Mouse (Mus musculus): ENCODE measurements at regions not wholly inside any gene's neighbourhood (a gene's known extent, or its start where the extent isn't known, plus 50 kb on each side); places are given as distances from the start of the nearest gene placed in this dataset.

DNA sequence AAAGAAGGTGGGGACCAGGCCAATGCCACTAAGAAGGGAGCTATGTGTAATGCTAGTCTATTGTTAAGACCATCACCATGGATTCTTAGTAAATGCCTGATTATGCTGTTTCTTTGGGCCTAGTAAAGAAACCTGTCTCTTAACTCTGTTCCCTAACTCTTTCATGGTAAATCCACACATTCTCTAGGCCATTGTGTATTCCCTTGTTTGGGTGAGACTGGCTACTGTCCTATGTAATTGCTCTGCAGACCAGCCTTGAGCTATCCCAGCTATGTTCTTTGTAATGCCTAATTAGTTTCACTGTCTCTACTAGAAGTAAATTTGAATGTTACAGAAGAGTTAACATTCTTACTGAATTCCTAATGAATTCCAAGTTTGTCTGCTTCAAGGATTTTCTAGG lies 186.9 kb upstream of the Gm10750 start:
- no peak for DNase-seq (ENCODE audit: low read depth)

DNA sequence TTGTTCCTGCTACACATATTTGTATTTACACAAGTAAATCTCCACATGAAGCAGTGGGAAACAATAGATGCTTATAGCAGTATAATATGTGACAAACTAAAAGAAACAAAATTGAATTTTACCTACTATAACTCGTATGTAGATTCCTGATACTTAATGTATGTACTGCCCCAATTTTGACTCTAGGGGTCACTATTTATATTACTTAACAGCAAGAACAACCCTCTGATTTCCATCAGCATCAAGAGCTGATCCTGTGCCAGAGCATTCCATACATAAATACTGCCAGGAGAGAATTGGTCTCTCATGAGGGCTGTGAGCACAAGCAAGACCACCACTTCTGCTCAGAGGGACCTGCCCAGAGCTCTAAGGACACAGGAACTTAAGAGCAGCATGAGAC lies 178.7 kb upstream of the Gm10750 start:
- DNase-seq (ENCODE audit: low read depth) = peak; percentile 16

DNA sequence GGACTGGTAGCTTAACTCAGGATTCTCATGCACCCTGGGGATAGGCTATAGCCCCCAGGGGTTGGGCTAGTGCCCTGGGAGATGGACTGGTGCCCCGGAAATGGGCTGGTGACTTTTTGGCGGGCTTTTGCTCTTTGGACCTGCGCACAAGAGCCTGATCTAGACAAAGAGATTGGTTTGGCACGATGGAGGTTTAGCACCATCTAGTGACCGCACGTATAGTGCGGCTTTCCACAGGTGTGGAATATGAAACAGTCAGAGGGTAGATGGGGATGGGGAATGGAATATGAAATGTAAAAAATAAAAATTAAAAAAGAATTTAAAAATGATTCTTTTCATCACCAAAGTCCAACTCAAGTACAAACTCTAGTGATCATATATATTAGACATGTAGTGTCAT lies 141.4 kb upstream of the Gm10750 start:
- DNase-seq (ENCODE audit: low read depth) = peak; percentile 73

GRCm38 (mm10) chr2:149109551-149109950 lies 92.5 kb upstream of the Gm10750 start:
- DNase-seq (ENCODE audit: low read depth) = peak; percentile 64

- DNase-seq (ENCODE audit: low read depth) = no peak
These were observed 75.1 kb upstream of the Gm10750 start for GRCm38 (mm10) chr2:149092146-149092545.
